Mouse (Mus musculus) natural killer cell, adult 2 months (primary cell): Measurements from ENCODE around the gene Gm10306.

Experiments used
- DNase-seq, 2 experiments: peaks; one replicate each; pipeline ENCODE4 v3.0.0; 2022; ENCODE audit warnings: low spot score in 2 of 2

The Gm10306 gene

DNA sequence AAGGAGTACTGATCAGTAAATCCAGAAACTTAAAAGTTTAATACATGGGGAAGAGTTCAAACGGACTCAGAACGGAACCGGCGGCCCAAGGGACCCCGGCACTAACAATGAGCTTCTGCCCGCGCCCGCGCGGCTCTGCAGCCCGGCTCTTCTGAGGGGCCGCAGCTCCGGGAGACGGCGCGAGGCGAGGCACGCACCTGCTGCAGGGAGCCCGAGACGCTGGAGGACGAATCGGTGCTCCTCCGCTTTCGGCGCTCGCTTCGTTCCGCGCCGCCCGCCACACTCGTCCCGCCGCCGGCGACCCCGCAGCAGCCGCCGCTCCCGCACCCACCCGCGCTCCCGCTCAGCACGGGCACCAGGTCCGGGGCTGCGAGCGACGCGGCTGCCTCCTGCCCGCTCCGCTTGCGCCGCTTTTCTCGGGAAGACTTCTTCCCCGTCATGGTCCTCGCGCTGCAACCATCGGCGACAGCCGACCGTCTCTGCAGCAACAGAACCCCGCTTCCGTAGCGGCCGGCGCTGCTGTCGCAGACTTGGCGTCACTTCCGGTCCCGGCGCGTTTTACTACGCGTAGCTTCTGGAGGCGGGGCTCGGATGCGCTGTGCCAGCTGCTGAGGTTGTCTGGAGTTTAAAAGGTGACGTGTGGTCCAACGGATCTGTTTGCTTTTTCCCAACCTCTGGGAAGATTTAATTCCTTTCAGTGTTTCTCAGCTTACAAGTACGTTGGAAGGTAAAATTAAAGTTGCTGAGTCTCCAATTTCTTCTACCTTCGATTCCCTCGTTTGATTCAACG lies at the start of gene Gm10306, which contains the start of gene Caap1:
Gene Gm10306, plus strand, starts transcription at position 282 of the 790 bp plus-strand sequence.
Gene Caap1, minus strand, starts transcription at position 532 of the 790 bp plus-strand sequence.
- DNase-seq: peak; percentile 86 to 90

DNA sequence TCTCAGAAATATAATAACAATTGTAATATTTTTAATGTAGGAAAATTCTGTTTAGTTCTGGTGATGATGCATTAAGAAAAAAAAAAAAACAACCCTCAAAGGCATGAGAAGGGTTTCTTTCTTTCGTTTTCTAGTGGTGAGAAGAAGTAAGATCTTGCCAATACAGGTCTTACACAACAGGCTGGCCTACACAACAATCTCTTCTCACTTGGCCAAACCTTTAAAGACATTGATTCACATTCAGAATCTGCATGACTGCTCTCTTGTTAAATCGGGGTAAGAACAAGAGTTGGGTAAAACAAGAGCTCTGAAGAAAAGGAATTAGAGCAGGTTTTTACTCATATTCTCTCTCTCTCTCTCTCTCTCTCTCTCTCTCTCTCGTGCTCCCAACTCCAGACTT lies 41.0 kb upstream of the Gm10306 start:
- DNase-seq: no peak

DNA sequence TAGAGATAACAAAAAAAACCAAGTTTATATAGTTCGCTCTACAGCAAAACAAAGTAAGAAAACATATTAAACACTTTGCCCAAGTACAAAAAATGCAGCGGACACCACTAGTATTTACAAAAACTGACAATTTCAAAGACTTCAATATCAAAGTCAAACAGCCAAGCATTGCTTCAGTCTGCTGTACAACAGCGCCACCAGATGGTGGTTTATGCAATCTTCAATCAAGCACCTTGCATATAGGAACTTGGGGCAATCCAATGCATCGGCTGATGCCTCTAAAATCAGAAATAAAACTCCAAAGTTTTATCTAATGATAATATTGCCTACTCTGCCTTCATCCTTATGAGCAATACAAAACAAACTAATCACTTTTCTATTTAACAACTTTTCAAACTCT lies 38.7 kb upstream of the Gm10306 start:
- peak; percentile 2 to 12 for DNase-seq

DNA sequence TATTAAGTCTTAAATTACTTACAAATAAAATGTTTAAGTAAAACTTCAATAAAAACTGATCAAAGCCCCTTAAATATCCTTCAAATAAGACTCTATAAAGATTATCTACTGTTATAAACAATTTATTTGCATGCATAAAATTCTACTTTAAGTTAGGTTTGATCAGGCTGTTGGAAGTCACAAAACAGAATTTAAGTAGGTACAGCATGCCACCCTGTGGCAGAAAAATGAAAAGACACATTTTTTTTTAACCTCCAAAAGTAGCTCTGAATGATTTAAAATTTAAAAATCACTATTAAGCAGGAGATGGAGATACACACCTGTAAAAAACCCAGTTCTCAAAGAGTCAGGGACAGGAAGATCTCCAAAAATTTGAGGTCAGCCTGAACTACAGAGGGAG lies 33.0 kb upstream of the Gm10306 start:
- no peak for DNase-seq

DNA sequence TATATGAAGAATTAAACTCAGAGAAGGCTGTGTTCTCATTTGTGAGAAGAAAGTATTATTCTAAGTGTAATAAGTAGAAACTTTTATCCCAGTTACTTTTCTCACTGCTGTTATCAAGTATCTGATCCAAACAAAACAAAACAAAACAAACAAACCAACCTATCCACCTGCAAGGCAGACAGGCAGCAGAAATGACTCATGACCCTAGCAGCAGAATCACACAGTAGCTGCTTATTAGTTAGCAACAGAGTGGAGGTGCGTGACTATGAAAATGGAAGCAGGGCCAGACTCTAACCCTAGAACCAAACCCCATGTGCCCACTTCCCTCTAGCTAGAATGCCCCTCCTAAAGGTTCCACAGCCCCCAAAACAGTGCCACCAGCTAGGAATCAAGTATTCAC lies 26.9 kb upstream of the Gm10306 start:
- no peak for DNase-seq

DNA sequence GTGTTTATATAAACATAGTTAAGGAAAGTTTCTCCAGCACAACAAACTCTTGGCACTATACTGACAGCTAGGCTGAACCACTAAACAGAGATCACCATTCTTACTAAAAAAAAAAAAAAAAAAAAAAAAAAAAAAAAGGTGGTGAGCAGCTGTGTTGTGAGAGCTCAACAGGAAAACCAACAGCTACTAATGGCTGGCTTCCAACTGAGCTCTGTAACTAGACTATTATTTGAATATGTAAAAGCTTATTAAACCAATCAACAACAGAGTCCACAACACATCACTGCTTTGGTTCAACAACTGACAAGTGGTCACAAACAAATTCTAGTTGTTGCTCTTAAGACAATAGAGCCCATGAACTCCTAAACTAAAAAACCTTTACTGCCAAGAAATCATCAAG lies 23.1 kb upstream of the Gm10306 start:
- DNase-seq: no peak

DNA sequence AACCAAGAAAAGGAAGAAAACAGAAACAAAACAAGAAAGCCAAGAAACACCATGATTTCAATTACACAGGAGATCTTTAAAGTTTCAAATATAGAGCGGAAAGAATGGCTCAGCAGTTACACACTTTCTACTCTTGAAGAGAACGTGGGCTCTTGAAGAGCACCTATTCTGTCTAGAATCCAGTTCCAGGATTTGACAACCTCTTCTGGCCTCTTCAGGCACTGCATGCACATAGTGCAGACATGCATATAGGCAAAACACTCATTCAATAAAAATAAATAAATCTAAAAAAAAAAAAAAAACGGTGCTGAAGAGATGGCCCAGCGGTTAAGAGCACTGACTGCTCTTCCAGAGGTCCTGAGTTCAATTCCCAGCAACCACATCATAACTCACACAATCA lies 13.3 kb upstream of the Gm10306 start:
- DNase-seq: no peak

DNA sequence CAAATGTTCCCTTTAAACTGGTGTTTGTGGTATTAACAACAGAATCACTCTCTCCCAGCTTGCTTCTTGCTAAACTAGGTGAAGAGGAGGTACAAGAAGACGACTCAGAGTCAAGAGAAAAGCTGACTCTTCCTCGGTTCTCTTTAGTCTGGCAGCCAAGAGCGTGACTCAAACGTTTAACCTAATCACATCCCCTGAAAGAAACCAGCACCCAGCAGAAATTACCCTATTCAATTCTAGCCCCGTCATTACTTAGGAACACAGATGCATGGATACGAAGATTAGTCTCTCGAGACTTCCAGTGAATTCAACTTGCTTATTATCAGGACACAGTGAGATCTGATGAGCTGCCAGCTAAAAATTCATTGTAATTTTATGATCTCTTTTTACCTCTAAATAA lies 12.0 kb upstream of the Gm10306 start:
- DNase-seq: no peak

DNA sequence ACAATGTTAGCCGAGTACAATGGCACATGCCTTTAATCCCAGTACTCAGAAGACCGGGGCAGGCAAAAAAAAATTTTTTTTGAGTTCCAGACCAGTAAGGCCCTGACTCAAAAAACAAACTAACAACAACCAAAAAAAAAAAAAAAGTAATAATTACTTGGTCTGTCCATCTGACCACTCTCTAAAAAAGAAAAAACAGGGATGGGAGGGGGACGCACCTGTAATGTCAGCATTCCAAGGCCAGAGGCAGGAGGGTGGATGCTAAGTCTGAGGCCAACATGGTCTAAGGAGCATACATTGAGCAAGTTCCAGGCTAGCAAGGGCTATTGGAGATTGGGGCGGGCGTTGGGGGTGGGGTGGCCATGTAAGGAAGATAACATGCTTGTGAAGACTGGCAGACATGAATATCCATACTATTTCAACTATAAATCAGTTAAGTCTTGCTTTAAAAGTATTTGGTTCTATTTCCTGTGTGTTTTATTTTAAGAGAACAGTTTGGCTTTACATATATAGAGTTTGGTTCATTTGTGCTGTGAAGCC lies 1.3 kb upstream of the Gm10306 start:
- DNase-seq: no peak

DNA sequence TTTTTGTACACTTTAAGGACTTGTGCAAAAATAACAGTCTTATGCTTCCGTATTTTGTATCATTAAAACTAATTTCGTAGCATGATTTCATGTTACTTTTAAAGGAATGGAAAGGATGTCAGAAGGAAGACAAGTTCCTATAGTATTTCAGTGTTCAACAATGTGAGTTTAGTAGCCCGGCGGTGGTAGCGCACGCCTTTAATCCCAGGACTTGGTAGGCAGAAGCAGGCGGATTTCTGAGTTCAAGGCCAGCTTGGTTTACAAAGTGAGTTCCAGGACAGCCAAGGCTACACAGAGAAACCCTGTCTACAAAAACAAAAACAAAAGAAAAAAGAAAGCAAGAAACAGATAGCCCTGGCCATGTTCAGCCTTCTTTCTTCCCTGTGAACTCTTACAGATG lies 799 bp downstream of the Gm10306 start:
- DNase-seq: no peak

DNA sequence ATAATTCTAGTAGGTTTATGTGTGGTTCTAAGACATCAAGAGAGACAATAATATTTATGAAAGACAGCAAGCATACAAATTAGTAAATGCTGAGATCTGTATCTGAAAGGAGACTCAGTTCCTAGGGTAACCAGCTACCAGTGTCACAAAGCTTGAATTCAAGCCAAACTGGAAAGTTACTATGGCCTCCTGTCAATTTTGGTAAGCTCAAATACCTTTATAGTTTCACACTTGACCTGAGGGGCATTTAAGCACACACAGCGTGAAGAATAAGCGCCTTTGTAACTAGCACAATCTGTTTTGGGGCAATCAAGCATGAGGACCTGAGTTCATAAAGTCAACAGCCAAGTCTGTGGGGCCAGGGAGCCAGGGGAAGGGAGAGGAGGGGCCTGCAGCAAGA lies 2.9 kb downstream of the Gm10306 start:
- no peak for DNase-seq

DNA sequence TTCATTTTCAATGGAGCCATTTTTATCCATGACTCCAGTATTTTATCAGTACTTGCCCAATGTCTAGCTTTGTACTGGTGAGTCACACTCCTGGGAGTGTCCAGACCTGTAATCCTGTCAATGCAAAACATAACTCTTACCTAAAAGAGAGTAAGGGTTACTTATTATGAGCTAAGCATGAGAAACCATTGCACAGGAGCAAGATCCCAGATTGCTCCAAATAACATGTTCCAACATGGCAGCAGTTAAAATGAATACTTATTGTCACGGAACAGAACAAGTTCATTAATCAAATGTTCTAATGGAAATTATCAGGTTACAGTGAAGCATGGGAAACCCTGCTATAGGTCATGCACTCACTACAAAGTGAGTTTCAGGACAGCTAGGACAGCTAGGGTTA lies 4.0 kb downstream of the Gm10306 start:
- DNase-seq: no peak

DNA sequence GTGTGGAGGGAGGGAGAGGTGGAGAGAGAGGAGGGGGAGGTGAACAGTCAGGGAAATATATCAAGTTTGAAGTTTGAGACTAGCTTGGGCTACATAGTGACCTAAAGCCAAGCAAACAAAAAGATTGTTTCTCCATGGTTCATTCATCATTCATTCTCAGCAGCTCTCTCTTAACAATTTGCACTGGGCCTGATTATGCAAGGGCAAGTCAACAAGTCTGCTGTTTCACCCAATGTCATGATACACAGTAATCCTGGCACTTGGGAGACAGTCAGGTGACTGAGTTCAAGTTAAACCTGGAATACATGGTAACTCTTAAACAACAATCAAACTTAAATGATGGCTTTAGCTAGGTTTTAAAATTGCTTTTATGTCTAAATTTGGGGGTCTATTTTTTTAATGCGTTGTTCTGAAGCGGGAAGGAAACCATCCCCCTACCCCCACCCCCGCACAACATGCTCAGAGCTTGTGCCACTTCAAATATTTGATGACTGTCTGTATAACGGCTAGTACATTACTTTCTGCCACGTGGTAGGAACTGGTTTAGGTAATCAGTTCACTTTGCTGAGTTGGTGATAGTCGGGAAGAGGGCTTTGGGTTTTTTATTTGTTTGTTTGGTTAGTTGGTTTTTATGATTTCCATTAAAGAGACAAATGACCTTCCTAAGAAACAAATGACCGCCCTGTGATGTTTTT lies 5.8 kb downstream of the Gm10306 start:
- no peak for DNase-seq

DNA sequence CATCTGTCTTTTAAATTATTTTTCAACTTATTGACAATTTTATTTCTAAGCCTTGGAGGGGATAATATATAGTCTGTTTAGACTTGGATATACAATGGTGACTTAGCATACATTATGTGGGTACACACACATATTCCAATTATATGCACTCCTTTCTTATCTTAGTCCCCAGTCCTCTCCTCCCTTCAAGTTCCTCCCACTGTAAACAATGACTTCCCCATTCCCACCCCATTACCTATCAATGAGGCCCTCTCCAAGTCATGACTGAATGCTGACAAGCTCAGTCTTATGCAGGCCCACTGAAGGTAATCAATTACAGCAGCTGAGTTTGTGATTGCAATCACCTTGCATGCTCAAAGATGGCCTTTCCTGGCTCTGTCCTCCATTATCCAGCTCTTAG lies 8.0 kb downstream of the Gm10306 start:
- no peak for DNase-seq

DNA sequence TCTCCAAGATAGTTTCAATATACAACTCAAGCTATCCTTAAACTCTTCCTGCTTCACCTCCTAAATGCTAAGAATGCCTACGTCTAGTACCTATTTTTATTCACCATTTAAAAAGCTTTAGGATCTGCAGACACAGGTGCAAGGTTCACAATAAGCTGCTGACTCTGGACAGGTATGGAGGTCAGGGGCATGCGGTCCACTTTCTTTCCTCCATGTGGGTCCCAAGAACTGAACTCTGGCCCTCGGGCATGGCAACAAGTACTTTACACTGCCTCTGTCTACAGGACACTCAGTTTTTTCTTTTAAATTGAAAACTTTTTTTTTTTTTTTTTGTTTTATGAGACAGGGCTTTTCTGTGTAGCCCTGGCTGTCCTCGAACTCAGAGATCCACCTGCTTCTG lies 16.3 kb downstream of the Gm10306 start:
- DNase-seq: no peak

DNA sequence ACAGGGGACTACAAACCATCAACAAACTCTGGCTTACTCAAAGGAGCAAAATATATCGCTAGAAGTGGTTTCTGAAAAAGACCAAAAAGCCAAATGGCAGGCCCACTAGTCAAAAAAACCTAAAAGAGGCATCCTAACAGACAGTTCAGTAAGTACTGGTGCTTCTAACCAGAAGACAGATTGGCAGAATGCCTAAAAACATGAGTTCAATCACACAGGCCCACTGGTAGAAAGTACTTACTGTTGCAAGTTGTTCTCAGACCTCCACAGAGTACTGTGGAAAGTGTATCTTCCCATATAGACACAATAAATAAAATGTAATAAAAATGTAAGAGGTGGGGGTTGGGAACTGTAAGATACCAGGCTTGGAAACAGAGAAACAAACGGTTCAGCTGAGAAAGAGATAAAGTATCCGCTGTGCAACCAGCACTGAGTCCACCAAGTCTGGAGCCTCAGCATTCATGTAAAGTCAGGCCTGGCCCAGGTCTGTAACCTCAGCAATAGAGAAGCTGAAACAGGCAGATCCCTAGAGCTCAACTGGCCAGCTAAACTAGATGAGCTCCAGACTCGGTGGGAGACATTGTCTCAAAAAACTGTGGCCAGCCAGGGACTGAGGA lies 35.5 kb downstream of the Gm10306 start:
- no peak for DNase-seq

DNA sequence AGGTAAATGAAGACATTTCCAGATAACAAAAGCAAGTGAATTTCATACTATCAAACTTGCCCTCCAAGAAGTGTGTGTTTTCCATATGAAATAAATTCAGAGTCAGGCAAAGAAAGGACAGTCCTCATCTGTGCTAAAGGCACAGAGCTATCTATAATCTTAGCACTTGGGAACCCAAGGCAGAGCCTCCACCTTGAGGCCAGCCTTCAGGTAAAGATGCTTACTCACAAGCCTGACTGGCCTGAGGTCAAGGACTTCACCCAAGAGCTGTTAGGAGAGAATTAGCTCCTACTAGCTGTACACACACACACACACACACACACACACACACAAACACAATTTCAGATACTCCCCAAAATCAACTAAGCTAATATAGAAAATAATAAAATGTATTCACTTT lies 36.4 kb downstream of the Gm10306 start:
- DNase-seq: no peak

DNA sequence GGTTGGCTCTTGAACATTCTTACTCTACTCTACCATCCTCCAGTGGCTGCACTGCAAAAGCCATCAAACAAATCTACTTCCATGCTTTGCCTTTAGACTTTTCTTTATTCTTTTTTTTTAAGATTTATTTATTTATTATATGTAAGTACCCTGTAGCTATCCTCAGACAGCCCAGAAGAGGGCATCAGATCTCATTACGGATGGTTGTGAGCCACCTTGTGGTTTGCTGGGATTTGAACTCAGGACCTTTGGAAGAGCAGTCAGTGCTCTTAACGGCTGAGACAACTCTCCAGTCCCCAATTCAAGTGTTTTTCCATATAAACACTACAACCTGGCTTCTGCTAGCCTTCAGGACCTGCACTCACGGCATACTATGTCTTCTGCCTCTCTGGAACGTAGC lies 45.0 kb downstream of the Gm10306 start:
- peak in 1 of 2 experiments; percentile 8 for DNase-seq

DNA sequence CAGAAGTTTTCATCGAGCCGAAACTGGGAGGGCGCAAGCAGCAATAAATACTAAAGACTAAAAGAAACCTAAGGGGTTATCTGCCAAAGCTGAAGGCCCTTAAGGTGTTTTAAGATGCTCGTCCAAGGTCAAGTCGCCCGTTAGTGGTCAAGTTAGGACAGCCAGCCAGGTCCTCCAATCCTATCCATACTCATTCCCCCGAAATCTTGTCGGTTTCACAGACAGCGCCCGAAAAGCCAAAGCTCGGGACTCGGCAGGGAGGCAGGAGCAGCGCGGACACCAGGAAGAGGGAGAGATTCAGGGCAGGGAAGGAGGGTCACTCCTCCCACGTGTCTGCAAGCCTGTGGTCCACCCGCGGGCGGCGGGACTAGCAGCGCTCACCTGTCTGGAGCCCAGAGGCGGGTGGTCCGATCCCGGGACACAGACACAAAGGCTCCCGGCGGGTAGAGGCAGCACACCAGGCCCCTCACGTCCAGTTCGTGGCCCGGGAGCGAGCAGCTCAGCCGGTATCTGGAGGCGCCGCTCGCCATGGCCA lies 46.2 kb downstream of the Gm10306 start:
- no peak for DNase-seq

DNA sequence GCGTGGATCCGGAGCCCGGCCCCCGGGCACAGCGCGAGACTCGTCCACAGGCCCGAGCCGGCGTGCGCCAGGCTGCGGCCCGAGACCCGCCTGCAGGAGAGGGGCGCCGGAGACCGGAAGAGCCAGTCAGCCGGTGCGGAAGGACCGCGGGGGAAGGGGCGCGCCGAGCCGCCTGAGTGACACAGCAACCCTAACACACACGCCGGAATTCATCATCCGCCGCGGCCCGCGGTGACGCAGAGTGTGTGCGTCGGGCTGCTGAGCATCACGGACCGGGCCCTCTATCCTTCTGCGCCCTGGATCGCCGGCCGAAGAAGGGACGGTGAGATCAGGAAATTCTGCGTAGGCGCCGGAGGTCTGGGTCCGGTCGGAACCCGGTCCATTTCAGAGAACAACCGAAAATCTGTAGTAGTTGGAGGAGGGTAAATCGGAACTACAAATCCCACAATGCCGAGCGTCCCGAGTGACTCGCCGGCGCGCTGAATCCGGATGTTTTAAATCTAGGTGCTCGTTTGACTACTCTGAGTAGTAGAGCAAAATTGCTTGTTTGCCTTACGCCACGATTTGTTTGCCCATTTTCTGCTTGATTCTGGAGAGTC lies 46.8 kb downstream of the Gm10306 start, which contains the start of gene Plaa:
Gene Plaa, minus strand, starts transcription at position 214 of the 599 bp plus-strand sequence.
- peak; percentile 80 to 87 for DNase-seq

DNA sequence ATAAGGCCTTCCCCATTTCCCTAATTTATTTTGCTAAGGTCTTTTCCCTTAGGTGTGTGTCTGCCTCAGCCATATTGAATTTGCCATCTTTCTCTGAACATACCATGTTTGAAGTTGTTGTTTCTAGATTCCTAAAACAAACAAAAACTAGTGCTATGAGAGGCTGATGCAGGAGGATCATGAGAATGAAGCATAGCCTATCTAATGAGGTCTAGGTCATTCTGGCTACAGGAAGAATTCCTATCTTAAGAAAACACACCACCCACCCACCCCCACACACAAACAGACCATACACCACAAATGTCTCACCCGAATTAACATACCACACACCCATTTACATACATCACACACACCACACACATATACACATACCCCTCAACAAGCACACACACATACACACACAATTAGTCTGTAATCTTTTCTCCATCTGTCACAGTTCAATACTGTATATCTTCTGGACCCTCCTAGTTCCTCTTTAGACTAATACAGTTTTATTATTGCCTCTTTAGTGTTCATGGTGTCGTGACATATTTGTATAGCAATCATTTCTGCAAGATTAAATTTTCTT lies 48.2 kb downstream of the Gm10306 start:
- no peak for DNase-seq
